Mouse (Mus musculus) heart, adult 9 months (tissue): ENCODE measurements around the gene Hoxa2.

Experiments used
- DNase-seq, 2 experiments: peaks; one replicate each; pipeline ENCODE4 v3.0.0; 2022; ENCODE audit warnings: low spot score in 2 of 2

Hoxa2 gene

DNA sequence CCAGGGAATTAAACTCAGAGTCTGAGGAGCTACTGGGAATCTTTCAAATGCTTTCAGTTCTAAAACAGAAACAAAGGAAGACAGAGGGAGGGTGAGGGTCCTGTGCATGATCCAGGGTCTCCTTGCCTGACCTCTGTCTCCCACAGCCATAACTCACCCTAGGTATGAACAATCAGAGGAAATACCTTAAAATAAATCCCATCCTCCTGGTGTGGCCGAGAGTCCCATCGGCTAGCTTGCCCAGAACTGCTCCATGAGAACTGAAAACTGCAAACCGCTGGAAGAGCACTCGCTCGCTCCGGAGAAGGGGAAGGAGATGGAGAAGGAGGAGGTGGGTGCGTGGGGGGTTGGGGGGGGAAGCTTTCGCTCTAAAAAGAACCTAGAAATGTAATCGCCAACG, 15.1 kb upstream of the Hoxa2 start:
- DNase-seq, result no peak

DNA sequence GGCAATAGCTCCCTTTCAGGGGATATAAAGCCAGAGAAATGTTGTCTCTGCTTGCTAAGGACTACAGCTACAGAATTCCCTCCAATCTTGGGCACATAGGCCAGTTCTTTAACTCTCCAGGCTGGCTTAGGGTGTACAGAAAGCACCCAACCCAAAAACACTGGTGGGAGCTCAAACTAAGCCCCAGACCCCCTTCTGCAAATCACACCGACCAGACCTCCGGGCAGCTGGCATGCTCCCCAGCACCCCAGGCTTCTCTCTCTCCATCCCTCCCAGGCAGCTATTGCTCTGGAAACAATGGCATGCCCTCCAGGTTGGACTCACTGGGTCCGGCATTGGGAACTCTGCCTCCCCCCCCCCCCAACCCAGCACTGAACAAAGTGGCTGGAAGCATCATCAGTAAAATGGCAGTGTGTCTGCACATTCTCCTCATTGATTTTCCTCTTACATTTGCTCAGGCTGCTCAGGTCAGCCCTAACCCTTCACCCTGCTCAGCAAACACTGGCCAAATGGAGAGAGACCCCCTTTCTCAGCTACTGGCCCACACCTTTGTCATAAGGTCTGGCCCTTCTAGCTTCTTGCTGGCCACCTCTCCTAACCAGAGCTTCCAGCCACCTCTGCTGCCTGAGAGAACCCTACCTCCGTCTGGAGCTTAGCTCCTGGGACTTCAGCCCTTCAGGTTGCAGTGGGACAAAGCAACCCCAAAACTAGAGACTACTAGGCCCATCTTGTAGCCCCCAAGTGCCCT, 14.5 kb upstream of the Hoxa2 start:
- DNase-seq, result no peak

DNA sequence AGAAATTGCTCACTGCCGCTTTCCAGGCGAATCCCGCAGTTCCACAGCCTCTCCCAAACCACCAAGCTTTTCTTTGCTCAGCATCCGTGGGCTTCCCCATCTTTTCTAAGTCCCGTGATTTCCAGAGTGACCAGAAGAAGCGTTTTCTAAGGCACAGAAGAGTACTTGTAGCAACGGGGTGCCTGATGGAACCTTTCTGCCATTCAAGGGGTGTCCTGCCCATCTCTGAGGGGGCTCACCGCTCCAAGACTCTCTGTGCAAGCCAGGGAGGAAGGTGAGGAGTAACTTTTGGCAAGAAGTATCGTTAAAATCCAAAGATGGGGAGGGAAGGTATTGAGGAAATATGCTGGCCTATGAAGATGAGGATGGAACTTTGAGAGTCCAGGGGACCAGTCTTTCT, 13.2 kb upstream of the Hoxa2 start:
- DNase-seq, result no peak

- DNase-seq, result no peak
Measured at GRCm38 (mm10) chr6:52177061-52177735, 12.6 kb upstream of the Hoxa2 start, which contains the start of gene 5730596B20Rik. 5730596B20Rik (plus strand) TSS chr6:52177498.

GRCm38 (mm10) chr6:52176391-52176790, 11.8 kb upstream of the Hoxa2 start:
- no peak for DNase-seq

DNA sequence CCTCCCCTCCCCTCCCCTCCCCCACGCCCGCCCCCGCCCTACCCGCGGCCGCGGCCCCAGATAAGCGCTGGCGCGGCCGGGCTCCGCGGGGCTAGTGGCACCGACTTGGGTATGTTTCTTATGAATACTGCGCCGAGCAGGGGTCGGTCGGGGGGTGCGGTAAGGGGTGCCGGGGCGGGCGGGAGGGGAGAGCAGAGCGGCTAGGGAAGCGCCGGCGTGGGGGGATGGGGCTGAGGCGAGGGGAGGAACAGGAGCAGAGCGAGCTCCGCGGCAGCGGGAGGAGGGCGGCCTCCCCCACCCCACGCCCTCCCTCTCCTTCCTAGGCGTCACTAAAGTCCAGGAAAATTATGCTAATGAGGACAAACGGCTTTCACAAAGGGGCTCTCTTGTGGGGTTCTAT, 11.2 kb upstream of the Hoxa2 start:
- no peak for DNase-seq

DNA sequence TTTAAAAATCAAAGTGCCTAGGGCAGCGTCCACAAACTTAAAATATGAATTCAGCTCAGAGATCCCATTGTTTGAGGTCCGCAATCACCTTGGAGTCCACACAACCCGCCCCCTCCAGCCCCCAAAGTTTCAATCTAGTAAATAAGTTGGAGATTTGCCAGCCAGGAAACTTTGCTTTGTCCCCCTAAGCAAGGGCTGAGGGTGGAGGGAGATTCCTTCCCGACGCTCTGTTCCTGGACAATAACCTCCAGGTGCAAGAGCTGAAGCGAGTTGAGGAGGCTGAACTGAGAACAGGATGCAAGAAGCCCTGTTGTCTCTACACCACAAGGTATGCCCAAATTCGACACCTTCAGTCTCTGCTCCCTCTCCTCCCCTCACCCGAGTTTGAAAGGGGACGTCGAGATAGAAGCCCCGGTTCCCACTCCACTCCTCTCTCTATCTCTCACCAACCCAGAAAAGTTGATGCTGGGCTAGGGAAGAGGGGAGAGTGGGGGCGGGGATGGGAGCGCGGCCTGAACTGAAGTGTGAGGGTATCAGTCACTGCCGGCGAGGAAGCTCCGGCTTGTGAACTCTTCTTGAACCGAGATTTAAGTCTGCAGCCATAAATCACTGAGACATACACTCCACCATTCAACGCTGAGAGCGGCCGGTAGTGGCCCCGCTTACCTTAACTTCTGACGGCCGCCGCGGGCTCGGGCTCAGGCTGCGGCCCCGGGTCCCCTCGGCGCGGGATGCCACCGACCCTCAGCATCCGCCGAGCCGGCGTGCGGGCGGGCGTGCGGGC, 10.5 kb upstream of the Hoxa2 start:
- DNase-seq, result no peak

DNA sequence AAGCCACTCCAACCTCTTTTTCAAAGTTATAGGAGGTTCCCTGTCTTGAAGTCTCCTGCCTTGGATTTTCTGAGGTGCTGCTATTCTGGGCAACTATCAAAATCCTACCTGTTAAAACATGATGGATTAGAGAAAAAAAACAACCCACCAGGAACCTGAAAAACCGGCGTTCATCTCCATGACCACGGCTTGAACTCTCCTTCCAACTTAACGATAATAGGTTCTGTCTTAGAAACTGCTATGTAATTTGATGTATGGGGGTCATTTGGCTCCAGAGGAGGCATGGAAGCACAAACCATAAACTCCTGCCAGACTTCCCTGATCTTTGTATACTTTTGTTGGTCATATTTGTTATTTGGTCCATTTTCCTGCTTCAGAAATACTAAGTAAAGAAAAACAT, 9.0 kb upstream of the Hoxa2 start:
- no peak for DNase-seq

DNA sequence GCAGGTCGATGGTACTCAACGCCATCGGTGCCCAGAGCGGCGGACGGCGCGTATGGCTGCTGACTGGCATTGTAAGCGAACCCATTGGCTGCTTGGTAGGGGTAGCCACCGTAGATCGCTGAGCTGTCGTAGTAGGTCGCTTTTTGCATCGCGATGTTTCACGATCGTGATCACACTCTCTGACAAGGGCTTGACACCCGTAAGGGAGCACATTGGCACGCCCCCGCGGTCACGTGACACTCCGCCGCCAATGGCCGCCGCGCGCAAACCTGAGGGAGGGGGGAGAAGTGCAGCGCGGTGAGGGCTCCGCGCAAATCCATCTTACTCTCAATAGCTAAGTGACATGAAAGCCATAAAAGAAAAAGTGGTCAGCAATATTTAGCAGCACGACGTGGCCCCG, 7.9 kb upstream of the Hoxa2 start:
- peak in 1 of 2 experiments; percentile 42 for DNase-seq

DNA sequence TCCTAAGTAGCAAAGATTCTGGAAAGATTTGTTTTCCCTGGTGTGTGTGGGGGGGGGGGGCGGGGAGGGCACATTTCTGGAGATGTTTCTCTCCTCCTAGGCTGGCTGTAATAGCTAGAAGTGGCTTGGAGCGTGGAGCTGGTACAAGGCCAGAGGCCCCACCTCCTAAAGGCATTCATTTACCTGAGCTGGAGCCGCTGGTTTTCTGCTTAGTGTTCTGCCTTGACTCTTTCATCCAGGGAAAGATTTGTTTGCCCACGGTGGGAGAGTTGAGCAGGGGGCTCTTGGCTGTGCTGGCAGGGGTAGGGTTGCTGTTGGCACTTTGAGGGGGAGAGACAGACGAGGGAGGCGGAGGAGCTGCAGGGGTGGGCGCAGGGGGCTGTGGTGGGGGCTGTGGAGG, 7.3 kb upstream of the Hoxa2 start:
- no peak for DNase-seq

GRCm38 (mm10) chr6:52171331-52171730, 6.7 kb upstream of the Hoxa2 start:
- no peak for DNase-seq

DNA sequence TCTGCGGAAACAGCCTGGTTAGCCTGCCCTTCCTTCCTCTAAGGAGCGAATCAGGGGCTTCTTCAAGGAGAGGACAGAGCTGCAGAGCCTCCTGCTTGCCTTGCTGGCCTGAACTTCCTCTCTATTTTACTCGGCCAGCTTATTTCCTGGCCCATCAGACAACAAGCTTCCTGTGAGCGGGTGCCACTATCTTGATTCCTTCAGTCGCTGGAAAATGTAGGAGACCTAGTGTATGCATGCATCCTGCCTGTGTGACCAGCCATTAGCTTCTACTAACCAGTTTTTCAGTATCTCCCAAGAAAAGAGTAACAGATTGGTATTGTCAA, 6.2 kb upstream of the Hoxa2 start:
- no peak for DNase-seq

DNA sequence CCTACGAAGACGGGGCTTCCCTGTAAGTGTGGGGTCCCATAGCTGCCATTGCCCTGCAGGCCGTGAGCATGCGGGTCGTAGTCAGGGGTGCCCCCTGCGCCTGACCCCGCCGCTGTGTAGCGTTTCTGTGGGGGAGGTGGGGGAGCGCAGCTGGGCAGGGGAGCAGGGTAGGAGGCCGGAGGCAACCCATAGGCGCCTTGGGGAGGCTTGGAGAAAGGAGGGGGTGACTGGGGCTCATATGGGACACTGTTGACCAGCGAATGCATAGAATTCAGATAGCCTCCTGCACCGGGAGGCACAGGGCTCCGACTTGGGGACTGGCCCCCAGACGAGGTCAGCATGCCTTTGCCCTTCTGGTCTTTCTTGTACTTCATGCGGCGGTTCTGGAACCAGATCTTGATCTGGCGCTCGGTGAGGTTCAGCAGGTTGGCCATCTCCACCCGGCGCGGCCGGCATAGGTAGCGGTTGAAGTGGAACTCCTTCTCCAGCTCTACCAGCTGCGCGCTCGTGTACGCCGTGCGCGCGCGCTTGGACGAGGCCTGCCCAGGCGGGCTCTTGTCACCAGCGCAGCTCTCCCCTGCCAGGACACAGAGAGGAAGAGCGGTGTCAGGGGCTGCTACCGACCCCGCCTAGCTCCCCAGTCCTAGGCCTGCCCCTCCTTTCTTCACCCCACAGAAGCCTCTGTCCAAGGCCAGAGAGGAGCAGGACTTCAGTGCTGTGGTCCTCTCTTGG, 5.7 kb upstream of the Hoxa2 start:
- DNase-seq, result no peak

GRCm38 (mm10) chr6:52169499-52170165, 5.0 kb upstream of the Hoxa2 start:
- no peak for DNase-seq

- DNase-seq, result no peak
Measured at GRCm38 (mm10) chr6:52168191-52169055, 3.8 kb upstream of the Hoxa2 start.

GRCm38 (mm10) chr6:52167736-52168161, 3.1 kb upstream of the Hoxa2 start:
- no peak for DNase-seq

DNA sequence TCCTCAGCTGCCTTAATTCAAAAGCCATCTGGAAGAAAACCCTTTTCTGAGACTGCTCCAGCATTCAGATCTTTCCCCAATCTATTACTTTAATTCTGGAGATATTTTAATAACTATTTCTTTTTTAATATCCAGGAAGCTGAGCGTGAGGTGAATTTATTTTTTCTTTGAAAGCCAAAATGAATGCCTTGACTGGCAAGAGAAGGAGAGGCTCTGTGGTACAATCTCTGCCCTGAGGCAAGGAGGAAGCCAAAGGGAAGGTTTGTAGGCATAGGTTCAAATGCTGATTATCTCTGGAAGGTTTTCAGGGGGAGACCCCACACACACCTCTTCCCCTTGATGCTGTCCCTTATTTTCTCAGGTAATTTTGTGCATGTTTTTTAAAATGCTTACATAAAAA, 2.5 kb upstream of the Hoxa2 start:
- DNase-seq, result no peak

- no peak for DNase-seq
Measured at GRCm38 (mm10) chr6:52166431-52167077, 1.9 kb upstream of the Hoxa2 start.

DNA sequence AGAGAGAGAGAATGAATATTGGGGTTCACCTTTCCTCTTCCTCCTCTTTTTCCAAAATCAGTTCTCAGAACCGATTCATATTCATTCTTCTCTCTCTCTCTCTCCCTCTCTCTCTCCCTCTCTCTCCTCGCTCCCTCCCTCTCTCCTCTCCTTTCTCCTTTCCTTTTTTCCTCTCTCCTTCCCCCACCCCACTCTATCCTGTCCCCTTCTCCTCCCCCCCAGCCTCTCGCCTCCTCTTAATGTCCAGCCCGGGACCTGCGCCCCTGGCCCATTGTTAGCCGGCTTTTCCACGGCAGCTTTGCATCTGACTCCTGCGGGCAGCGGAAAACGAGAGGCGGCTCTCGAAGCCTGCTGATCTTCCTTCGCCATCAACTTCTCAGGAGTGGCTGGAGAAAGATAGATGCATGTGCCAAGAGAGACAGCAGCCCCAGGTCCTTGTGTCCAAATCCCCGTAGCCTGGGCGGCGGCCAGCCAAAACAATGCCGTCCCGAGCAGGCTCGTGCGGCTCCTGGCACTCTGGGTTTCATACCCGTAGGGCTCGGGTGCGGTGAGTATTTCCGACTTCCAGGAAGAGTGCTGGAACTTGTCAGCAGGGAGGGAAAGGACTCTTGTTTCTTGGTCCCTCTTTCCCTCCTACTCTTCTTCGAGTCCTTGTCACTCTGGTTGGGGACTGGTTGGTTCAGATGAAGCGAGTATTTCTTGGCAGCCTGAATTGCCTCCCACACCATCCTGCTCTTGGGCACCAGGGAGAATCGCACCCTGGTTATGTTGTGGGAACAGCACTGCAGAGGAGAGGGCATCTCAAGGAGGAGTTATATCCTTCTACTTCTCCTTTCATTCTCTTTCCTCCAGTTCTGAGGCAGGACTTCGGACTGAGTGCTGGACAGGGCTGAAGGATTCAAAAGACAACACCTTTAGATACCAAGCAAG, 1.1 kb upstream of the Hoxa2 start:
- no peak for DNase-seq
